Mouse (Mus musculus) ES-Bruce4 (cell line): ENCODE measurements around the gene Srrm3. TPM values are rescaled to one million over a fixed set of nuclear protein-coding genes. Genes with fewer than 3 reads are reported as not detected.

Experiments used
- H3K27ac ChIP-seq: 2 replicates; pipeline ENCODE4 v1.5.1; 2012; ENCODE audit warnings: low read length, inconsistent platforms; ENCODE audit not compliant: insufficient read depth
- H3K27me3 ChIP-seq: 2 replicates; pipeline ENCODE4 v1.6.1; 2012; ENCODE audit warnings: mild to moderate bottlenecking, low read length, inconsistent platforms; ENCODE audit not compliant: control insufficient read depth, poor library complexity, insufficient read depth, severe bottlenecking
- H3K36me3 ChIP-seq: 2 replicates; pipeline ENCODE4 v1.6.1; 2012; ENCODE audit warnings: inconsistent platforms, mild to moderate bottlenecking, low read length, moderate library complexity; ENCODE audit not compliant: control insufficient read depth, poor library complexity, insufficient read depth, severe bottlenecking
- H3K4me1 ChIP-seq: one replicate; pipeline ENCODE4 v1.8.1; 2011; ENCODE audit warnings: low read length; ENCODE audit not compliant: control insufficient read depth, insufficient read depth
- H3K4me3 ChIP-seq: 2 replicates; pipeline ENCODE4 v1.5.1; 2011; ENCODE audit warnings: low read depth, mild to moderate bottlenecking, low read length
- H3K9ac ChIP-seq: 2 replicates; pipeline ENCODE4 v1.6.1; 2012; ENCODE audit warnings: low read depth, mild to moderate bottlenecking, inconsistent platforms; ENCODE audit not compliant: poor library complexity, severe bottlenecking
- H3K9me3 ChIP-seq: replicated peaks from 2 replicates; pipeline ENCODE4 v1.6.1; 2012; ENCODE audit warnings: mild to moderate bottlenecking, low read length, inconsistent platforms; ENCODE audit not compliant: control insufficient read depth, poor library complexity, insufficient read depth, severe bottlenecking
- CTCF ChIP-seq: IDR thresholded peaks from one replicate; pipeline ENCODE4 v1.8.1; 2011; ENCODE audit warnings: low read depth, low read length
- EP300 ChIP-seq: IDR thresholded peaks from 2 replicates; pipeline ENCODE4 v1.6.1; 2011; ENCODE audit warnings: low read depth, low read length; ENCODE audit not compliant: insufficient read depth
- POLR2A ChIP-seq: IDR thresholded peaks from one replicate; pipeline ENCODE4 v1.8.1; 2011; ENCODE audit warnings: low read length; ENCODE audit not compliant: insufficient read depth
- polyA plus RNA-seq: library from polyadenylated mRNA; stranded (reverse); fragments of >200 nt; gene quantifications from 2 replicates; pipeline ENCODE4 v1.2.4, GENCODE M21; 2011; ENCODE audit warnings: low read depth; ENCODE audit not compliant: missing spikeins, insufficient read depth, insufficient read length

The Srrm3 gene
- polyA plus RNA-seq, 1 experiment = 0.55 TPM

DNA sequence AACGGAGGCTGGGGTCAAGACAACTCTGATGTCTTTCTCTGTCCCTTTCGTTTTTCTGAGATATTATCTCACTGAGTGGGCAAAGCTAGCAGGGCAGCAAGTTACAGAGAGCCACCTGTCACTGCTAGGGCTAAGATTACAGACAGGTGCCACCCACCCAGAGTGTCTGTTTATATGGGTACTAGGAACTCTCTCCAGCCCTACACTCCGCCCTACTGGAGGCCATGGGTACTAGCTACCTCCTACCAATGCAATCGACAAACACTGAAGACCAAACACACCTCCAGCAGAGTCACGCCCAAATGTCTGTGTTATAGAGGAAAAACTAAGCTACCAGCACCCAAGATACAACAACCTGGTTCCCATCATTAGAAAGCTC, 111.4 kb downstream of the Srrm3 start:
- Histone ChIP-seq H3K36me3 (peaks cover 65% of the 10 kb centered on the region), H3K27me3 (no peaks in the 10 kb centered on the region), H3K4me3 (no peak overlapping the region), H3K9me3 (no peaks in the 10 kb centered on the region), H3K9ac (no peak overlapping the region), H3K4me1 (peaks cover 6% of the 10 kb centered on the region), H3K27ac (no peak overlapping the region)
- TF ChIP-seq EP300 (no peak), POLR2A (no peak), CTCF (no peak)

DNA sequence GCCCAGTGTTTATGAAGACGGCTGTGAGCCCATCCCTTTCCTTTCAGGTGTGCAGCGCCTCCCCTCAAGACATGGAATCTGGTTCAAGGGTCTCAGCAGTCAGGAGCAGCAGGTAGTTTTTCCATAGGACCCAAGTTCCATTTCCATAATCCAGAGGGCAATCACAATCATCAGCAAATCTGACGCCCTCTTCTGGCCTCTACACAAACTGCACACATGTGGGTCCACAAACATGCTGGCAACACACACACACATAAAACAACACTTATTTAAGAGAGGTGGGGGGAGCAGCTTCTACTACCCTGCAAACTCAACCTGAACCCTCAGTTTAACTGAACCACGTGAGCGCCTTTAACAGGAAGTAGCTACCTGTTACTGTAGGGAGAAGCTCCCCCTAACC, 111.9 kb downstream of the Srrm3 start:
- Histone ChIP-seq H3K27me3 (no peaks in the 10 kb centered on the region), H3K9ac (no peak overlapping the region), H3K4me1 (peaks cover 6% of the 10 kb centered on the region), H3K27ac (no peak overlapping the region), H3K9me3 (no peaks in the 10 kb centered on the region), H3K4me3 (no peak overlapping the region), H3K36me3 (peaks cover 67% of the 10 kb centered on the region)
- TF ChIP-seq POLR2A (no peak), CTCF (no peak), EP300 (no peak)

DNA sequence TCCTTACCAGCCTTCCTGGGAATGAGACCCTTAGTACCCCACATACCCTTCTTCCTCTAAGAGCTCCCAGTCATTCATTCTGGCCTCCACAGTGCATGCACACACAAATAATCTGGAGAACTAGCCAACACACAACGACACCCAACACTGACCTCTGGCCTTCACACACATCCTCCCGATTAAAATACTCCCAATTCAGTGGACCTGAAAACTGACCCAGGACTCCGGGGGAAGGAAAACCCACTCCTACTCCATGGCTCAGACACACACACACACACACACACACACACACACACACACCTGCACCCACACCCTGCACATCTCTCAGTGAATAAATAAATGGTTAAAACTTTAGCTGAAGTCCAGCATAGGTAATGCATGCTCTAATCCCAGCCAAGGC, 113.2 kb downstream of the Srrm3 start:
- no peaks in the 10 kb centered on the region for H3K9me3 ChIP-seq
- H3K36me3 ChIP-seq = peaks cover 72% of the 10 kb centered on the region
- no peaks in the 10 kb centered on the region for H3K27me3 ChIP-seq
- no peak overlapping the region for H3K9ac ChIP-seq
- H3K27ac ChIP-seq = no peak overlapping the region
- no peak overlapping the region for H3K4me3 ChIP-seq
- H3K4me1 ChIP-seq = peaks cover 6% of the 10 kb centered on the region
- no peak for TF ChIP-seq CTCF
- no peak for TF ChIP-seq POLR2A
- no peak for TF ChIP-seq EP300

DNA sequence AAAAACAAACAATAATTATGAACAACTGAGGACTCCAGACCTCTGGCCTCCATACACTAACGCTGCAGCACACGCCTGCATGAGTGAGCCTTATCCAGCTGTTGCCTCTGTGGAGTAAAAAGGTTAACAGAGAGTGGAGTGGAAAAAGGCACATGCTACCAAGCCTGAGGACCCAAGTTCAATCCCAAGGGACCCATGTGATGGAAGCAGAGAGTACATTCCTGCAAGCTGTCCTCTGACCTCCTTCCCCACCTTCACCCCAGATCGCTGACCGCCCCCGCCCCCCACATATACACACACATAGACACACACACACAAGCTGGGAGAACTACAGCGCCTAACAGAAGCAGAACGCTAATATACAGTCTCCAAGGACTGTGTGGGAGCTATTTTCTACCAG, 117.2 kb downstream of the Srrm3 start:
- Histone ChIP-seq H3K27me3 (no peaks in the 10 kb centered on the region), H3K4me1 (peaks cover 2% of the 10 kb centered on the region), H3K9ac (no peak overlapping the region), H3K9me3 (no peaks in the 10 kb centered on the region), H3K36me3 (peaks cover 91% of the 10 kb centered on the region), H3K4me3 (no peak overlapping the region), H3K27ac (no peak overlapping the region)
- TF ChIP-seq EP300 (no peak), CTCF (no peak), POLR2A (no peak)

Other genes starting within 250 kb of the Srrm3 start
- not detected in 2 replicates for gene Ccl26, start 243.3 kb upstream of the Srrm3 start, polyA plus RNA-seq
- not detected in 2 replicates for gene Ccl24, start 233.8 kb upstream of the Srrm3 start, polyA plus RNA-seq
- 30.6 and 35.7 TPM in 2 replicates for gene Rhbdd2, start 174.3 kb upstream of the Srrm3 start, polyA plus RNA-seq
- gene Por, start 136.9 kb upstream of the Srrm3 start, polyA plus RNA-seq = 32.3 and 41.4 TPM in 2 replicates
- 63.7 and 69.8 TPM in 2 replicates for gene Tmem120a, start 62.4 kb upstream of the Srrm3 start, polyA plus RNA-seq
- 0.42 and 0.94 TPM in 2 replicates for gene Styxl1, start 28.5 kb upstream of the Srrm3 start, polyA plus RNA-seq
- gene Mdh2, start 28.4 kb upstream of the Srrm3 start, polyA plus RNA-seq = 377 and 424 TPM in 2 replicates
- 426 and 500 TPM in 2 replicates for gene Hspb1, start 81.0 kb downstream of the Srrm3 start, polyA plus RNA-seq
- 372 TPM in 2 replicates for gene Ywhag, start 127.7 kb downstream of the Srrm3 start, polyA plus RNA-seq
- 6.3 and 9.5 TPM in 2 replicates for gene Ssc4d, start 167.6 kb downstream of the Srrm3 start, polyA plus RNA-seq
- 2.0 and 2.4 TPM in 2 replicates for gene Zp3, start 173.2 kb downstream of the Srrm3 start, polyA plus RNA-seq
- 23.7 and 25.0 TPM in 2 replicates for gene Dtx2, start 187.9 kb downstream of the Srrm3 start, polyA plus RNA-seq
- 0.34 and 0.38 TPM in 2 replicates for gene Upk3b, start 231.6 kb downstream of the Srrm3 start, polyA plus RNA-seq
- gene Upk3bl, start 247.6 kb downstream of the Srrm3 start, polyA plus RNA-seq = 2.7 and 3.7 TPM in 2 replicates